Mouse (Mus musculus) limb, embryonic 15.5 days (tissue): ENCODE measurements at regions not wholly inside any gene's neighbourhood (a gene's known extent, or its start where the extent isn't known, plus 50 kb on each side); places are given as distances from the start of the nearest gene placed in this dataset.

Experiments
- ATAC-seq: fragments of 200-750 bp; cut with Nextera tagmentation; 2 replicates; pipeline ENCODE4 v1.8.0; 2017; ENCODE audit warnings: low read depth, moderate TSS enrichment; ENCODE audit not compliant: insufficient number of reproducible peaks, low FRiP score, low TSS enrichment
- H3K27ac ChIP-seq: fragments of 300-500 bp; sonication (generic); 2 replicates; pipeline ENCODE4 v1.5.1; 2015; ENCODE audit warnings: moderate library complexity, mild to moderate bottlenecking, inconsistent platforms
- H3K27me3 ChIP-seq: fragments of 300-500 bp; sonication (generic); 2 replicates; pipeline ENCODE4 v1.6.1; 2015; ENCODE audit warnings: inconsistent platforms
- H3K36me3 ChIP-seq: fragments of 300-500 bp; sonication (generic); 2 replicates; pipeline ENCODE4 v1.6.1; 2015; ENCODE audit warnings: inconsistent platforms
- H3K4me1 ChIP-seq: fragments of 300-500 bp; sonication (generic); 2 replicates; pipeline ENCODE4 v1.6.1; 2015; ENCODE audit warnings: inconsistent platforms
- H3K4me2 ChIP-seq: fragments of 300-500 bp; sonication (generic); 2 replicates; pipeline ENCODE4 v1.6.1; 2015; ENCODE audit warnings: mild to moderate bottlenecking, inconsistent platforms
- H3K4me3 ChIP-seq: fragments of 300-500 bp; sonication (generic); 2 replicates; pipeline ENCODE4 v1.5.1; 2015; ENCODE audit warnings: mild to moderate bottlenecking, inconsistent platforms
- H3K9ac ChIP-seq: fragments of 300-500 bp; sonication (generic); 2 replicates; pipeline ENCODE4 v1.6.1; 2015; ENCODE audit warnings: inconsistent platforms
- H3K9me3 ChIP-seq: fragments of 300-500 bp; sonication (generic); 2 replicates; pipeline ENCODE4 v1.6.1; 2016; ENCODE audit warnings: inconsistent platforms
- WGBS: fragments of 180-500 bp; shearing (Covaris S2); methylation state at CpG from one replicate; pipeline ENCODE4 v1.1.7; 2015; 5-methylcytosine and 5-hydroxymethylcytosine counted together

GRCm38 (mm10) chr9:27453476-27453875, 56.9 kb downstream of the Spata19 start:
- no peak overlapping the region for H3K9ac ChIP-seq
- 68% methylated on average over 2 of the region's 2 CpGs for WGBS
- H3K27me3 ChIP-seq = 0 out of 2 replicates have a peak, but pooled peaks cover 3% of the 10 kb centered on the region
- H3K36me3 ChIP-seq = no peaks in the 10 kb centered on the region
- no peak overlapping the region for H3K27ac ChIP-seq
- no peaks in the 10 kb centered on the region for H3K4me1 ChIP-seq
- H3K9me3 ChIP-seq = no peaks in the 10 kb centered on the region
- H3K4me2 ChIP-seq = no peak overlapping the region
- ATAC-seq = no peak
- H3K4me3 ChIP-seq = no peak overlapping the region

- 0 out of 2 replicates have a peak, but pooled peaks cover 3% of the 10 kb centered on the region for H3K27me3 ChIP-seq
- no peak overlapping the region for H3K9ac ChIP-seq
- WGBS = 57% methylated on average over 10 of the region's 10 CpGs
- ATAC-seq = no peak
- H3K9me3 ChIP-seq = no peaks in the 10 kb centered on the region
- no peaks in the 10 kb centered on the region for H3K4me1 ChIP-seq
- no peak overlapping the region for H3K27ac ChIP-seq
- H3K36me3 ChIP-seq = no peaks in the 10 kb centered on the region
- H3K4me3 ChIP-seq = no peak overlapping the region
- H3K4me2 ChIP-seq = no peak overlapping the region
Measured at GRCm38 (mm10) chr9:27453924-27454652, 57.5 kb downstream of the Spata19 start.

GRCm38 (mm10) chr9:27458335-27459040, 61.9 kb downstream of the Spata19 start:
- H3K27me3 ChIP-seq = peaks cover 3% of the 10 kb centered on the region; the same call in 1 of the 2 replicates
- WGBS = 36% methylated on average over 3 of the region's 3 CpGs
- H3K36me3 ChIP-seq = no peaks in the 10 kb centered on the region
- no peak for ATAC-seq
- no peak overlapping the region for H3K9ac ChIP-seq
- H3K27ac ChIP-seq = no peak overlapping the region
- no peak overlapping the region for H3K4me2 ChIP-seq
- H3K9me3 ChIP-seq = no peaks in the 10 kb centered on the region
- H3K4me1 ChIP-seq = no peaks in the 10 kb centered on the region
- no peak overlapping the region for H3K4me3 ChIP-seq

GRCm38 (mm10) chr9:27461029-27461428, 64.4 kb downstream of the Spata19 start:
- Histone ChIP-seq H3K4me2 (no peak overlapping the region), H3K9ac (no peak overlapping the region), H3K4me1 (no peaks in the 10 kb centered on the region)

GRCm38 (mm10) chr9:27464006-27464405, 67.4 kb downstream of the Spata19 start:
- Histone ChIP-seq H3K4me2 (no peak overlapping the region), H3K4me1 (no peaks in the 10 kb centered on the region), H3K27ac (no peak overlapping the region), H3K4me3 (no peak overlapping the region), H3K9ac (no peak overlapping the region), H3K36me3 (no peaks in the 10 kb centered on the region), H3K9me3 (no peaks in the 10 kb centered on the region), H3K27me3 (peaks cover 3% of the 10 kb centered on the region; the same call in 1 of the 2 replicates)
- 87% methylated on average over 1 of the region's 1 CpGs for WGBS
- no peak for ATAC-seq

More at GRCm38 (mm10) chr9:27461029-27461428, 64.4 kb downstream of the Spata19 start:
- no peak for ATAC-seq
- 15% methylated on average over 8 of the region's 8 CpGs for WGBS
- Histone ChIP-seq H3K27me3 (peaks cover 3% of the 10 kb centered on the region; the same call in 1 of the 2 replicates), H3K36me3 (no peaks in the 10 kb centered on the region), H3K4me3 (no peak overlapping the region), H3K27ac (no peak overlapping the region), H3K9me3 (no peaks in the 10 kb centered on the region)

- Histone ChIP-seq H3K9ac (no peak overlapping the region), H3K4me3 (no peak overlapping the region), H3K9me3 (no peaks in the 10 kb centered on the region), H3K4me1 (no peaks in the 10 kb centered on the region), H3K27ac (no peak overlapping the region), H3K4me2 (no peak overlapping the region), H3K36me3 (no peaks in the 10 kb centered on the region), H3K27me3 (no peaks in the 10 kb centered on the region)
- 48% methylated on average over 10 of the region's 10 CpGs for WGBS
- ATAC-seq = 0 out of 2 replicates have a peak, but pooled peaks have one; percentile 48
Measured at GRCm38 (mm10) chr9:27475468-27475867, 78.9 kb downstream of the Spata19 start.

- no peak overlapping the region for H3K27ac ChIP-seq
- no peak overlapping the region for H3K9ac ChIP-seq
- no peak overlapping the region for H3K4me2 ChIP-seq
- no peaks in the 10 kb centered on the region for H3K27me3 ChIP-seq
- no peak overlapping the region for H3K4me3 ChIP-seq
- 78% methylated on average over 5 of the region's 5 CpGs for WGBS
- H3K4me1 ChIP-seq = no peaks in the 10 kb centered on the region
- no peak for ATAC-seq
- H3K9me3 ChIP-seq = no peaks in the 10 kb centered on the region
- no peaks in the 10 kb centered on the region for H3K36me3 ChIP-seq
Measured at GRCm38 (mm10) chr9:27476636-27477035, 80.0 kb downstream of the Spata19 start.

- WGBS = 62% methylated on average over 4 of the region's 4 CpGs
- no peak overlapping the region for H3K9ac ChIP-seq
- H3K9me3 ChIP-seq = no peaks in the 10 kb centered on the region
- no peaks in the 10 kb centered on the region for H3K4me1 ChIP-seq
- no peak overlapping the region for H3K4me3 ChIP-seq
- no peak overlapping the region for H3K4me2 ChIP-seq
- no peaks in the 10 kb centered on the region for H3K27me3 ChIP-seq
- H3K36me3 ChIP-seq = no peaks in the 10 kb centered on the region
- no peak overlapping the region for H3K27ac ChIP-seq
- no peak for ATAC-seq
Measured at GRCm38 (mm10) chr9:27477079-27477687, 80.6 kb downstream of the Spata19 start.

GRCm38 (mm10) chr9:27478346-27478745, 81.7 kb downstream of the Spata19 start:
- H3K36me3 ChIP-seq = no peaks in the 10 kb centered on the region
- 92% methylated on average over 3 of the region's 3 CpGs for WGBS
- no peak overlapping the region for H3K4me2 ChIP-seq
- no peaks in the 10 kb centered on the region for H3K9me3 ChIP-seq
- no peaks in the 10 kb centered on the region for H3K27me3 ChIP-seq
- ATAC-seq = no peak
- H3K4me1 ChIP-seq = no peaks in the 10 kb centered on the region
- no peak overlapping the region for H3K9ac ChIP-seq
- no peak overlapping the region for H3K27ac ChIP-seq
- H3K4me3 ChIP-seq = no peak overlapping the region

GRCm38 (mm10) chr9:27501816-27502215, 105.2 kb downstream of the Spata19 start:
- no peak for ATAC-seq
- no peaks in the 10 kb centered on the region for H3K4me1 ChIP-seq
- H3K27me3 ChIP-seq = peaks cover 3% of the 10 kb centered on the region
- H3K36me3 ChIP-seq = no peaks in the 10 kb centered on the region
- no peaks in the 10 kb centered on the region for H3K9me3 ChIP-seq
- 73% methylated on average over 6 of the region's 6 CpGs for WGBS
- H3K4me3 ChIP-seq = no peak overlapping the region
- H3K4me2 ChIP-seq = no peak overlapping the region
- no peak overlapping the region for H3K9ac ChIP-seq
- no peak overlapping the region for H3K27ac ChIP-seq

GRCm38 (mm10) chr9:27509157-27509556, 112.6 kb downstream of the Spata19 start:
- no peaks in the 10 kb centered on the region for H3K27me3 ChIP-seq
- H3K4me1 ChIP-seq = no peaks in the 10 kb centered on the region
- no peak for ATAC-seq
- no peaks in the 10 kb centered on the region for H3K9me3 ChIP-seq
- no peak overlapping the region for H3K4me2 ChIP-seq
- no peaks in the 10 kb centered on the region for H3K36me3 ChIP-seq
- H3K4me3 ChIP-seq = no peak overlapping the region
- no peak overlapping the region for H3K9ac ChIP-seq
- WGBS = 61% methylated on average over 5 of the region's 5 CpGs
- no peak overlapping the region for H3K27ac ChIP-seq

GRCm38 (mm10) chr9:27509711-27510110, 113.1 kb downstream of the Spata19 start:
- Histone ChIP-seq H3K36me3 (no peaks in the 10 kb centered on the region), H3K27me3 (no peaks in the 10 kb centered on the region), H3K9me3 (no peaks in the 10 kb centered on the region), H3K4me2 (no peak overlapping the region), H3K27ac (no peak overlapping the region), H3K4me1 (no peaks in the 10 kb centered on the region), H3K4me3 (no peak overlapping the region), H3K9ac (no peak overlapping the region)
- 87% methylated on average over 9 of the region's 9 CpGs for WGBS
- ATAC-seq = no peak
